Mouse (Mus musculus) liver, postnatal 0 days (tissue): Measurements from ENCODE around the gene Cd81.
A peak's percentile ranks its signal among the peaks of the same experiment; 100 is the strongest.

Source experiments
- CTCF ChIP-seq: sonication (generic); IDR thresholded peaks from 2 replicates; pipeline ENCODE4 v1.5.1; 2016; ENCODE audit warnings: antibody characterized with exemption, low read depth
- EP300 ChIP-seq: IDR thresholded peaks from 2 replicates; pipeline ENCODE4 v1.6.1; 2016; ENCODE audit warnings: antibody characterized with exemption, low read depth, mild to moderate bottlenecking

DNA sequence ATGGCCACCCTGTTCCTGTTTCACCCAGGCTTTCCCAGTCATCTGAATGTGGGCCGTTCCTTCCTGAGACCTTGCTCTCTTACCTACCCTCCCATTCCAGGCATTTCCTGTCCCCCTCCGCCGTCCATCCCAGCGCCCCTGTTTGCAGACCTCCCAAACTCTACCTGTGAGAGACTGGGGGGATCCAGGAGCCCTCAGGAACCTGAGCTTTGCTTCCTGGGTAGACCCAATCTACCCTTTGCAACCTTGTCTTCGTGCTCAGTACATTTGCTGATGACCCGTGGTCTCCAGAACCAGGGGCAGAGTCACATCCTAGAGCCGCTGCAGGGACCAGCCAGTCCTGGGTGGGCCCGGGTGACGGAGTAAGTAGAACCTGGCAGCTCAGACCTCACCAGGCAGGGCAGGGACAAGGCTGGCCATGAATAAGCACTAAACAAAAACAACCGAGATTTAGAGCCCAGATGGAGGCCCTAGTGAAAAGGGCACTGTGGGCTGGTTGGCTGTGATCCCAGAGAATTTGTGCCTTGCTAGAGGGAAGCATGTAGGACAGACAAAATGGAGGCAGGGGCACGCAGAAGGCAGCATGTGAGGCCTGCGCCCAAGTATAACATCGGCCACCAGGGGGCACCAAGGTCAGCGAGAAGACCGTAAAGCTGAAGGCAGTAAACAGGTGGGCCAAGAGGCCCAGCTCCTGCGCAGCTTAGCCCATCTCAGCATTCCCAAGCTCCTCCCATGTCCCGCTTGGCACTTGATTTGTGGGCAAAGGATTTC lies 44.8 kb upstream of the Cd81 start:
- TF ChIP-seq CTCF (peak; percentile 98), EP300 (no peak)
